ENCODE assay signal across 40 mouse cellular contexts in genomic region chr10:89588708-89589107, GRCm38 (mm10). TPM values are rescaled to one million over a fixed set of nuclear protein-coding genes. Genes with fewer than 3 reads are reported as not detected.
"Had no signal": no experiment of that assay in that cellular context is flagged by ENCODE, and none has a peak within 500 bp of the region (broad histone marks: within the 10 kb centered on the region; RNA-seq: fewer than 3 reads in every experiment).

No protein-coding gene starts in this region.

- H3K4me3 ChIP-seq: heart, embryonic 10.5 days; heart, embryonic 12.5 days; heart, embryonic 13.5 days; heart, embryonic 15.5 days; hindbrain, embryonic 10.5 days; hindbrain, embryonic 12.5 days; hindbrain, embryonic 13.5 days; hindbrain, embryonic 15.5 days; intestine, embryonic 15.5 days; kidney, embryonic 15.5 days; layer of hippocampus, adult 2 months had no signal

- H3K27ac ChIP-seq: heart, embryonic 10.5 days; heart, embryonic 13.5 days; heart, embryonic 15.5 days; hindbrain, embryonic 10.5 days; hindbrain, embryonic 12.5 days; hindbrain, embryonic 13.5 days; hindbrain, embryonic 14.5 days; hindbrain, embryonic 15.5 days; hindbrain, postnatal 0 days; intestine, embryonic 15.5 days; kidney, embryonic 15.5 days; kidney, postnatal 0 days; layer of hippocampus, adult 2 months had no signal

- H3K9ac ChIP-seq: heart, embryonic 12.5 days; heart, embryonic 13.5 days; heart, embryonic 15.5 days; hindbrain, embryonic 12.5 days; hindbrain, embryonic 13.5 days; hindbrain, embryonic 14.5 days; hindbrain, embryonic 15.5 days; intestine, embryonic 15.5 days; kidney, embryonic 15.5 days had no signal

- H3K36me3 ChIP-seq: heart, embryonic 10.5 days; heart, embryonic 12.5 days; heart, embryonic 13.5 days; heart, embryonic 15.5 days; hindbrain, embryonic 10.5 days; hindbrain, embryonic 12.5 days; hindbrain, embryonic 13.5 days; hindbrain, embryonic 15.5 days; intestine, embryonic 15.5 days; kidney, embryonic 15.5 days had no signal

- DNase-seq: heart, postnatal 10 days; heart, postnatal 14 days; heart, postnatal 36 days; heart, postnatal 4 days; kidney, adult 11 months; kidney, adult 18-20 months; kidney, adult 2 months; kidney, adult 8-10 months; kidney, adult 9 months; kidney, postnatal 10 days; kidney, postnatal 14 days; kidney, postnatal 25 days; kidney, postnatal 36 days; kidney, postnatal 4 days; layer of hippocampus, adult 9-11 months; layer of hippocampus, postnatal 36 days had no signal

- H3K4me1 ChIP-seq: heart, embryonic 12.5 days; heart, embryonic 13.5 days; heart, embryonic 15.5 days; hindbrain, embryonic 13.5 days; hindbrain, embryonic 15.5 days; intestine, embryonic 15.5 days; kidney, embryonic 15.5 days had no signal

- H3K9me3 ChIP-seq: heart, embryonic 10.5 days; heart, embryonic 13.5 days; heart, embryonic 15.5 days; hindbrain, embryonic 10.5 days; hindbrain, embryonic 12.5 days; hindbrain, embryonic 13.5 days; hindbrain, embryonic 15.5 days; intestine, embryonic 15.5 days; kidney, embryonic 15.5 days had no signal

- H3K27me3 ChIP-seq: heart, embryonic 12.5 days; heart, embryonic 13.5 days; heart, embryonic 15.5 days; hindbrain, embryonic 12.5 days; hindbrain, embryonic 13.5 days; hindbrain, embryonic 15.5 days; intestine, embryonic 15.5 days; kidney, embryonic 15.5 days had no signal

- H3K4me2 ChIP-seq: heart, embryonic 11.5 days; heart, embryonic 12.5 days; heart, embryonic 13.5 days; heart, embryonic 15.5 days; hindbrain, embryonic 12.5 days; hindbrain, embryonic 13.5 days; hindbrain, embryonic 14.5 days; hindbrain, embryonic 15.5 days; intestine, embryonic 15.5 days; kidney, embryonic 15.5 days had no signal

- ATAC-seq: hindbrain, embryonic 16.5 days; hindbrain, postnatal 0 days; inflammation-experienced regulatory T-cells, adult 6 months; intestine, embryonic 15.5 days; intestine, embryonic 16.5 days; intestine, postnatal 0 days had no signal

RNA-seq across cellular contexts. Expression of gene Slc17a8, which starts 32.3 kb away (rescaled TPM):
- total RNA-seq: heart, postnatal 10 days; heart, postnatal 25 days; heart, postnatal 36 days; heart, postnatal 4 days; hematopoietic stem cell, adult 5-6 weeks had no signal
- polyA plus RNA-seq: heart, postnatal 0 days; intestine, embryonic 14.5 days had no signal

RNA-seq across cellular contexts. Expression of gene Nr1h4, which starts 55.3 kb away (rescaled TPM):
- total RNA-seq: hematopoietic stem cell, adult 5-6 weeks; hindbrain, postnatal 0 days had no signal
- polyA plus RNA-seq: hindbrain, embryonic 10.5 days; hindbrain, embryonic 11.5 days; hindbrain, embryonic 12.5 days; hindbrain, embryonic 13.5 days; hindbrain, embryonic 15.5 days; inflammation-experienced regulatory T-cells, adult 6 months had no signal
